Mouse (Mus musculus): ENCODE measurements around the gene Rabep1.

- TF ChIP-seq CTCF (IDR thresholded peaks at IDR 0.05; ENCODE audit: low read depth), result peak; percentile 94
- TF ChIP-seq EP300 (IDR thresholded peaks at IDR 0.05; ENCODE audit: low read depth), result peak; percentile 89
Observed at GRCm38 (mm10) chr11:70982557-70983228, 138.1 kb downstream of the Rabep1 start, which contains the start of gene C1qbp.
